Mouse (Mus musculus): Measurements from ENCODE around the gene Pon2.

DNA sequence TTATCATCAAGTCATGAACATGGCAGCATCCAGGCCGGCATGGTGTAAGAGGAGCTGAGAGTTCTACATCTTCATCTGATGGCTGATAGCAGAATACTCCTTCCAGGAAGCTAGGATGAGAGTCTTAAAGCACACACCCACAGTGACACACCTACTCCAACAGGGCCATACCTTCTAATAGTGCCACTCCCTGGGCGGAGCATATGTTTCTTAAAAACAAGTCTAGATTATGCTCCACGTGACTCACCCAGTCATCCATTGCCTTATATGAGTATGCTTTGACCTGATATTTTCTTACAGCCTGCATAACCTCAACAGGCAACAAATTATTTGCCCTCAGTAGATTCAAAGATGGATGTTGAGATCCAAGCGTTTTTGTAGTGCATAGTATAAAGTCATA lies 80.1 kb downstream of the Pon2 start:
- TF ChIP-seq CTCF (conservative IDR thresholded peaks at IDR 0.05; ENCODE audit: low read length) (no peak), POU5F1 (IDR thresholded peaks at IDR 0.05; ENCODE audit: borderline replicate concordance, low read length) (no peak)

All from E14TG2a.4 (cell line).